Mouse (Mus musculus): ENCODE data around the gene Crym. TPM values are rescaled to one million over a fixed set of nuclear protein-coding genes. Genes with fewer than 3 reads are reported as not detected.

Gene Crym
- not detected for total RNA-seq (2023)

DNA sequence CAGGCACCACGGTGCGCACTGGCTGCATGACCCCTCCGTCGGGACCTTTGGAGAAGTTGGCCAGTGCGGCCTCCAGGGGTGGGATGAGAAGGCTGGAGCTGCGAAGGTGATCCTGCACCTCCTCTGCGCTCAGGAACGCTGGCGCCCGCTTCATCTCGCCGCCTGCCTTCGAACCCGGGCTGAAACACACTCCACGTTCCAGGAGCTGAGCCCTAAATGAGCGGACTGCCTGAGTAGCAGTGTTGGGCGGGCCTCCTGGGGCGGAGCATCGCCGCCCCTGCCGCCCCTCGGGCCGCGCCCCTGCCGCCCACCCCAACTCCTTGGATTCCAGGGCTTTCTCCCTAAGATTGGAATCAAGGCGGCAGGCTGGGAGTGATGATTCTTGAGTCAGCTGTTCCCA, at the start of gene Crym:
Gene Crym, minus strand, starts transcription at position 341 of the 400 bp plus-strand sequence.

DNA sequence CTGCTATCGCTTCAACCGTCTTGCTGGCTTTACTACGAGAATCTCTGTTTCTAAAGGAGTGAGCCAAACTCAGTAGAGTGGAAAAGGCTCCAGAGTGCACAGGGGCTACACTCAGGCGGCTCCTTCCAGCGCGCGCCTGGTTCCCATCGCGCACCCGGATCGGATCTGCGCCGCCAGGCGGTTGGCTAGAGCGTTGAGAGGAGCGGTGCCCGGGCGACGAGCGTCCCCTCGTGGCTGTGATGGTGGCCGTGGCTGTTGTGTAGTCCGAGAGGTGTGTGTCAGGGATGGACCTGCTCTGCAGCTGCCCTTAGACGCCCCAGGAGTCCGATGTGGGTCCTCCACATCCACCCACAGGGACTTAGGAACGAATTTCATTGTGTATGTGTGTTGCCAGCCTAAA, 1.9 kb upstream of the Crym start, which contains the start of gene Abca14:
Gene Abca14, plus strand, starts transcription at position 173 of the 400 bp plus-strand sequence.

DNA sequence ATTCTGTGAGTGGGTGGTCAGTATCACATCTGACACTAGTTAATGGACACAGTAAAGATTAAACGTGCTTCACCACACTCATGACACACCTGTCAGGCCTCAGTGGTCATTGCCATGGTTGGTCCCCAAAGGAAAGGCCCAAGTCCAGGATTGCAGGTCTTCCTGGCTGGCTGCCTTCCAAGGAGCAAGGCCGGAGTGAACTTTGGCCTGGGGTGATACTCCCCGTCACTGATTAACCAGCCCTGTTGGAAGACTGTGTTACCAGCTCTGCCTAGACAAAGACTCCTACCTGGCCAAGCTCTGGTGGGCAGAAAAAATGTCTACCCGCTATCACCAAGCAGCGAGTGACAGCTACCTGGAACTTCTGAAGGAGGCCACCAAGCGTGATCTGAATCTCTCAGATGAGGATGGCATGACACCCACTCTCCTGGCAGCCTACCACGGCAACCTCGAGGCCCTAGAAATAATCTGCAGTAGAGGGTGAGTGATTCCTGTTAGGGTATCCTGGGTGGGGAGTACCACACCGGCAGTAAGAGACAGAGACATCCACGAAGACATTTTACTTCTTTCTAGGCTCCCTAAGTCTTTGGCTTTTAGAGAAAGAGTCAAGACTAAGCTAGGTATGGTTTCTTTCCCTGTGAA, 28.2 kb downstream of the Crym start, which contains the start of gene Anks4b:
Gene Anks4b, plus strand, starts transcription at position 256 of the 642 bp plus-strand sequence.

GRCm38 (mm10) chr7:120145191-120145590, 56.7 kb downstream of the Crym start, which contains the start of gene Zp2:
Gene Zp2 (minus strand): TSS chr7:120145291.

Other genes starting within 250 kb of the Crym start
- gene Dnah3, start 106.8 kb downstream of the Crym start, total RNA-seq (2023) = not detected
- not detected for gene Tmem159, start 99.8 kb downstream of the Crym start, total RNA-seq (2023)
- gene Zp2, start 56.8 kb downstream of the Crym start, total RNA-seq (2023) = not detected
- gene Anks4b, start 28.3 kb downstream of the Crym start, total RNA-seq (2023) = not detected
- gene Abca14, start 1.9 kb upstream of the Crym start, total RNA-seq (2023) = not detected
- gene Abca15, start 126.6 kb upstream of the Crym start, total RNA-seq (2023) = not detected
- gene Abca16, start 207.5 kb upstream of the Crym start, total RNA-seq (2023) = not detected